Mouse (Mus musculus) midbrain, embryonic 12.5 days (tissue): ENCODE results near the gene Arl15. TPM values are rescaled to one million over a fixed set of nuclear protein-coding genes. Genes with fewer than 3 reads are reported as not detected.

Source experiments
- ATAC-seq: fragments of 200-750 bp; cut with Nextera tagmentation; 2 replicates; pipeline ENCODE4 v1.8.0; 2017; ENCODE audit warnings: low read depth, moderate TSS enrichment, moderate library complexity; ENCODE audit not compliant: low FRiP score
- H3K27ac ChIP-seq: fragments of 300-500 bp; sonication (generic); replicated peaks from 2 replicates; pipeline ENCODE4 v1.5.1; 2016; ENCODE audit warnings: mild to moderate bottlenecking
- H3K27me3 ChIP-seq: fragments of 300-500 bp; sonication (generic); 2 replicates; pipeline ENCODE4 v1.6.1; 2016; ENCODE audit warnings: mild to moderate bottlenecking
- H3K36me3 ChIP-seq: fragments of 300-500 bp; sonication (generic); 2 replicates; pipeline ENCODE4 v1.6.1; 2016
- H3K4me1 ChIP-seq: fragments of 300-500 bp; sonication (generic); 2 replicates; pipeline ENCODE4 v1.6.1; 2016
- H3K4me2 ChIP-seq: fragments of 300-500 bp; sonication (generic); replicated peaks from 2 replicates; pipeline ENCODE4 v1.6.1; 2016; ENCODE audit warnings: mild to moderate bottlenecking, moderate library complexity
- H3K4me3 ChIP-seq: fragments of 300-500 bp; sonication (generic); 2 replicates; pipeline ENCODE4 v1.5.1; 2016; ENCODE audit warnings: mild to moderate bottlenecking
- H3K9ac ChIP-seq: fragments of 300-500 bp; sonication (generic); replicated peaks from 2 replicates; pipeline ENCODE4 v1.6.1; 2016; ENCODE audit warnings: mild to moderate bottlenecking, moderate library complexity
- H3K9me3 ChIP-seq: fragments of 300-500 bp; sonication (generic); 2 replicates; pipeline ENCODE4 v1.6.1; 2016; ENCODE audit warnings: mild to moderate bottlenecking
- WGBS: fragments of 180-500 bp; shearing (Covaris S2); methylation state at CpG from one replicate; pipeline ENCODE4 v1.1.7; 2016; 5-methylcytosine and 5-hydroxymethylcytosine counted together
- polyA plus RNA-seq: library from polyadenylated mRNA; unstranded; fragments of >200 nt; fragmentation: Nextera tagmentation; extraction: Ambion mirVana; gene quantifications from 2 replicates; pipeline ENCODE4 v1.2.1, GENCODE M21; 2016

Gene Arl15
- polyA plus RNA-seq, 1 experiment from 2014 or later, result 13.2 TPM

GRCm38 (mm10) chr13:114151698-114152069 is 357.4 kb downstream of the Arl15 start:
- H3K27ac ChIP-seq, result no peak overlapping the region
- H3K36me3 ChIP-seq, result peaks cover 6% of the 10 kb centered on the region; the same call in 1 of the 2 replicates
- H3K9me3 ChIP-seq, result no peaks in the 10 kb centered on the region
- H3K9ac ChIP-seq, result no peak overlapping the region
- no peak for ATAC-seq
- H3K4me2 ChIP-seq, result no peak overlapping the region
- H3K27me3 ChIP-seq, result no peaks in the 10 kb centered on the region
- 92% methylated on average over 10 of the region's 10 CpGs for WGBS
- H3K4me1 ChIP-seq, result no peaks in the 10 kb centered on the region
- no peak overlapping the region for H3K4me3 ChIP-seq

DNA sequence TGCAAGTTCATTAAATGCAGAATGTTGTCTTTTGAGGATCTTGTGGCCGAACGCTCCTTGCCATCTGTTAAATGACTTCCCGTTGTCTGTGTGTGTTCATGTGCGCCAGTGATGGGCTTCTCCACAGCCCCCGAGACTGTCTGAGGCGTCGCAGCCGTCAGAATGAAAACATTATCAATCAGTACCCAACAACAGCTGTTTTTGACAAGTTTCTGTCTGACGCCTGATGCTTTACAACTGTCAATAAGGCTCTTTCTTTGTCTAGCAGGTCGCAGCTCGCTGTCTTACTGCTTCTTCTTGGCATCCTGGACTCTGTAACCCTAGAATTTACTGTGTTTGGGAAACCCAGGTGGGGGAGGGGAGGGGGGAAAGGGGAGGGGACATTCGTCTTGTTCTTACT is 362.4 kb downstream of the Arl15 start:
- WGBS, result 65% methylated on average over 12 of the region's 12 CpGs
- H3K36me3 ChIP-seq, result peaks cover 6% of the 10 kb centered on the region; the same call in 1 of the 2 replicates
- H3K4me1 ChIP-seq, result no peaks in the 10 kb centered on the region
- no peak overlapping the region for H3K4me3 ChIP-seq
- no peak for ATAC-seq
- no peaks in the 10 kb centered on the region for H3K27me3 ChIP-seq
- H3K27ac ChIP-seq, result no peak overlapping the region
- H3K9ac ChIP-seq, result no peak overlapping the region
- H3K4me2 ChIP-seq, result no peak overlapping the region
- H3K9me3 ChIP-seq, result no peaks in the 10 kb centered on the region

DNA sequence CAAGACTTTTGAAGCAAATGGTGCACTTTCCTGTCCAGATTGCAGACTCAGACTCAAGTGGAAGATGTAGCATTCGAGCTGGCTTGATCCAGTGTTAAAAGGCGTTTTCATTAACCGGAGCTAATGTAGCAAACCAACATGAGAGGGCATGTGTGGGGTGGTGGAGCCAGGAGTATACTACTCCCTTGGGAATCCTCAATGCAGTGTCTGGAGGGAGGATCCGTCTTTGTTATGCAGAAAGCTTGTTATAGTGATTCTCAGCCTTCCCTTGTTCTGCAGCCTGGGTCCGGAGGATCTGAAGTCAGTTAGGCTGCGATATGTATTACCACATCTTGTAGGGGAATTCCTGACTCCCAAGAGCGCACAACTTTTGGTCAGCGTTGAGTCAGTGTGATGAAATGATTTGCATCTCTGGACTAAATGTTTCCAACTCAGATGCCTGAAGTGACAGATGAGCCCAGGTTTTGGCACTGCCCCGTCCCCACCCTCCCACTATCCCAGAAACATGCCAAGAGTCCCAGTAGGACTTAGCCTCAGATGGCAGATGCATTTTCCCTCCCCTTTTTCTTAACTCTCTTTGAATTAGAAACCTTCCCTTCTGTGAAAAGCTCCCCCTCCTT is 363.9 kb downstream of the Arl15 start:
- ATAC-seq, result no peak

GRCm38 (mm10) chr13:114159634-114160391 is 365.5 kb downstream of the Arl15 start:
- ATAC-seq, result no peak
- H3K27me3 ChIP-seq, result no peaks in the 10 kb centered on the region
- H3K9ac ChIP-seq, result no peak overlapping the region
- H3K9me3 ChIP-seq, result no peaks in the 10 kb centered on the region
- 80% methylated on average over 13 of the region's 13 CpGs for WGBS
- H3K27ac ChIP-seq, result no peak overlapping the region
- no peaks in the 10 kb centered on the region for H3K4me1 ChIP-seq
- H3K4me2 ChIP-seq, result no peak overlapping the region
- peaks cover 2% of the 10 kb centered on the region; the same call in 1 of the 2 replicates for H3K36me3 ChIP-seq
- H3K4me3 ChIP-seq, result no peak overlapping the region

More for the DNA sequence above, 363.9 kb downstream of the Arl15 start:
- 82% methylated on average over 9 of the region's 9 CpGs for WGBS
- no peaks in the 10 kb centered on the region for H3K27me3 ChIP-seq
- no peak overlapping the region for H3K4me2 ChIP-seq
- H3K36me3 ChIP-seq, result peaks cover 6% of the 10 kb centered on the region; the same call in 1 of the 2 replicates
- H3K4me3 ChIP-seq, result no peak overlapping the region
- H3K9ac ChIP-seq, result no peak overlapping the region
- no peak overlapping the region for H3K27ac ChIP-seq
- no peaks in the 10 kb centered on the region for H3K9me3 ChIP-seq
- H3K4me1 ChIP-seq, result no peaks in the 10 kb centered on the region

DNA sequence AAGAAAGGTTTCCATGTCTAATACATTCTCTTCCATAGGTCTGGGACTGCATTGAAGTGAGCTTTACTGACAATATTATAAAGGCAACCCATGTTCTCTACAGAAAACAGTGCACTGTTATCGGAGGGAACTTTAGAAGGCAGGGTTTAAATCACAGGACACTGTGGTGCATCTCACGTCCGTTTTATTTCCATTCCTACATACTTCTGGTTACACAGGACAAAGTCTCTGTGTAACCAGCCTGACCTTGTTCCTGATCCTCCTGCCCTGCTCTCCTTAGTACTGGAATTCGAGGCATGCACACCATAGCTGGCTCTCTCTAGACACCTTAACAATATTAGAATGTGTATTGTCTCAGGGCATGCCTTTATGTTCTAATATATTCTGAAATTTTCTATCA is 368.4 kb downstream of the Arl15 start:
- Histone ChIP-seq H3K9me3 (no peaks in the 10 kb centered on the region), H3K9ac (no peak overlapping the region), H3K36me3 (no peaks in the 10 kb centered on the region), H3K27me3 (no peaks in the 10 kb centered on the region), H3K4me2 (no peak overlapping the region), H3K4me3 (no peak overlapping the region), H3K4me1 (no peaks in the 10 kb centered on the region), H3K27ac (no peak overlapping the region)
- 83% methylated on average over 4 of the region's 4 CpGs for WGBS
- ATAC-seq, result no peak

DNA sequence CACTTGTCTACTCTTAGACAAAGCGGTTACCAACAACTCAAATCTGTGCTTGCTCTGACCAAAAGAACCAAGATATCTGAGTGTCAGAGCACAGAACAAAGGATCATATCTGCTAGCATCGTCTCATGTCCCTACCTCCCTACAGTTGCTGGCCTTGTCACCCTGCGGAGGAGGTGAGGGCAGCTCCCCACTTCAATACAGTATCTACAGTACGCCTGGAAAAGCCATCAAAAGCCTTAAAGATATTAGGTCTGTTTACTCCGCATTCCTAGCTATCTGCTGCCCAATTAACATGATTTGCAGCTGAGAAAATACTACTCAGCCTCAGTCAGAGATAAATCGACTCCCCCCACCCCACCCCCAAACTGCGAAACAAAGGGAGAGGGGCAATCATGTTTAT is 371.3 kb downstream of the Arl15 start:
- 82% methylated on average over 7 of the region's 7 CpGs for WGBS
- H3K36me3 ChIP-seq, result no peaks in the 10 kb centered on the region
- ATAC-seq, result no peak
- H3K4me1 ChIP-seq, result no peaks in the 10 kb centered on the region
- no peak overlapping the region for H3K9ac ChIP-seq
- no peaks in the 10 kb centered on the region for H3K9me3 ChIP-seq
- no peaks in the 10 kb centered on the region for H3K27me3 ChIP-seq
- H3K4me2 ChIP-seq, result no peak overlapping the region
- no peak overlapping the region for H3K27ac ChIP-seq
- H3K4me3 ChIP-seq, result no peak overlapping the region

DNA sequence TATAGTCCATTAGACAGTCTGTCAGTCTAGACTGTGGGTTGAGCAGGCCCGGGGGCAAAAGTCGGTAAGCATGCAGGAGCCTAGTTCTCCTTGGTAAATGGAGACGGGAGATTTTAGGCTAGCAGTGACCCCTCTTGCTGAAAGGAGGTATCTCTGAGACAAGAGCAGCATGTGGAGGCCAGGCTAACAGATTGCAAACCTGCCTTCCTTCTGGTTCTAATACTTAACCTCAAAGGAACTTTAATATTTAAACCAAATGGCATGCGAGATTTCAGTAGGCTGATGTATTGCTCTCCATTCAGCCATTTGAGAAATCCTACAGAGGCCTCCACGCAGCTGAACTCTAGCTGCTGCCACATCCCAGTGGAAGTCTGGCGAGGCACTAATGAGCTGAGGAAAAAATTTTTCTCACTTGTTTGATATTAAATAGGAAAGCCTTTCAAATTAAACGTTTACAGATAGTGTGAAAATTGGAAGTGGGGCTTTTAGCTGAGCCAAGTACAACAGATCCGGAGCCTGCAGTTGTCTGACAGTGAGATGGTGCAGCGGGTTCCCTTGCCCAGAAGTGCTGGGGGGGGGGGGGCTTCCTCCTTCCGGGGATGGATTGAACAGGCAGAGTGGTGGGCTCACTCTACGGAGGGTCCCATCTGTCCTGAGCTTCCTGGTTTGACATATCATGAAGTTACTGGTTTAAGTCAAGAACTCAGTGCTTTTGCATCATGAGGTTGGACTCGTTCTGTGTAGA is 372.3 kb downstream of the Arl15 start:
- Histone ChIP-seq H3K4me1 (no peaks in the 10 kb centered on the region), H3K4me2 (no peak overlapping the region), H3K9ac (no peak overlapping the region), H3K9me3 (no peaks in the 10 kb centered on the region), H3K27ac (no peak overlapping the region), H3K36me3 (no peaks in the 10 kb centered on the region), H3K4me3 (no peak overlapping the region), H3K27me3 (no peaks in the 10 kb centered on the region)
- ATAC-seq, result no peak
- WGBS, result 78% methylated on average over 12 of the region's 12 CpGs

DNA sequence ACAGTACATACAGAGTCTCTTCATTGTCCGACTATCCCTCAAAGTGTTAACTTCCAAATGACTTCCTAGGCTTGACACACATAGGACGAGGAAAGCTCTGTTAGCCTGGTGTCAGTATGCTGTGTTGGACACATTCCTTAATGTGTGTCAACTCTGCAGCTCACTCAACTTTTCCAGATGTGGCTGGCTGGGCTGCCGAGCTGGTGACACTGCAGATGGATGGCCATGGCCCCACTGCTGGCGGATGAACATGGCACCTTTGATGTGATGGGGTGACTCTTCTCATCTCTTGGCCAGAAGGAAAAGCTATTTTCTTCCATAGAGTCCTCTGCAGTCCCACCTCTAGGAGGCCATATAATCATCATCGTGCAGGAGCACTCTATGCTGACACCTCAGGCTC is 375.8 kb downstream of the Arl15 start:
- Histone ChIP-seq H3K27me3 (no peaks in the 10 kb centered on the region), H3K36me3 (no peaks in the 10 kb centered on the region), H3K27ac (no peak overlapping the region), H3K4me1 (no peaks in the 10 kb centered on the region), H3K9me3 (no peaks in the 10 kb centered on the region), H3K9ac (no peak overlapping the region), H3K4me2 (no peak overlapping the region), H3K4me3 (no peak overlapping the region)
- 86% methylated on average over 5 of the region's 5 CpGs for WGBS
- ATAC-seq, result no peak

DNA sequence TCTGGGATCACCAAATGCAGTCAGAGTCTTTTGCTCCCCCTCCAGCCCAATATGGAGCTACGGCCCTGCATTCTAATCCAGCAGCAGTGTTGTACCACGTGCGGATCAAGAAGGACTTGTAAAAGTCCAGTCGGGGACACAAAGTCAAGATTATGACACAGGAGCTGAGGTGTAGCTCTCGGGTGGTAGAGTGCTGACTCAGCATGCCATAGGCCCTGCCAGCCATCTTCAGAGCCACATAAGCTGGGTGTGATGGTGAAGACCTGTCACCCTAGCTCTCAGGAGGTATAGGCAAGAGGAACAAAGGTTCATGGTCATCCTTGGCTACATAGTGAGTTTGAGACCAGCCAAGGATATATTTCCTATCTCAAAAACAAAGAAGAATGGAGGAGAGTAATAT is 377.2 kb downstream of the Arl15 start:
- no peaks in the 10 kb centered on the region for H3K9me3 ChIP-seq
- WGBS, result 86% methylated on average over 5 of the region's 5 CpGs
- H3K4me1 ChIP-seq, result no peaks in the 10 kb centered on the region
- ATAC-seq, result no peak
- H3K4me3 ChIP-seq, result no peak overlapping the region
- H3K4me2 ChIP-seq, result no peak overlapping the region
- H3K27ac ChIP-seq, result no peak overlapping the region
- H3K27me3 ChIP-seq, result no peaks in the 10 kb centered on the region
- H3K9ac ChIP-seq, result no peak overlapping the region
- no peaks in the 10 kb centered on the region for H3K36me3 ChIP-seq

DNA sequence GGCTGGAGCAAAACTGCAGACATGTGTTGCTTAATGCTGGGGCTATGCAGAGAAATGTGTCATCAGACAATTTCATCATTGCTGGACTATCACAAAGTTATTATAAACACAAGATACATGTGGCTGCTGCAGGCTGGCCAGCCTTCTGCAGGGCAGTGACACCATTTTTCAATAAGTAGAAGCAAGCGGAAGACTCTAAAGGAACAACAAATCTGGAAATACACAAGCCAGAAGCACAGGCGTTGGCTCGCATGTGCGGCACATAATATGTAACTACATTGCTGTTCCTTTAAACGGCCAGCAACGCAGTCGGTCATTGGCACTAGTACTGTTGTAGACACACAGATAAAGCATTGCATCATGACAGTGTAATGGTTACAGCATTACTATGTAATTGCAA is 393.8 kb downstream of the Arl15 start:
- Histone ChIP-seq H3K9ac (no peak overlapping the region), H3K9me3 (no peaks in the 10 kb centered on the region), H3K27ac (no peak overlapping the region), H3K4me3 (no peak overlapping the region), H3K36me3 (no peaks in the 10 kb centered on the region), H3K4me1 (no peaks in the 10 kb centered on the region), H3K4me2 (no peak overlapping the region), H3K27me3 (no peaks in the 10 kb centered on the region)
- WGBS, result 95% methylated on average over 7 of the region's 7 CpGs
- no peak for ATAC-seq

- WGBS, result 93% methylated on average over 7 of the region's 7 CpGs
- no peak for ATAC-seq
These were observed 394.5 kb downstream of the Arl15 start for GRCm38 (mm10) chr13:114188801-114189200.

DNA sequence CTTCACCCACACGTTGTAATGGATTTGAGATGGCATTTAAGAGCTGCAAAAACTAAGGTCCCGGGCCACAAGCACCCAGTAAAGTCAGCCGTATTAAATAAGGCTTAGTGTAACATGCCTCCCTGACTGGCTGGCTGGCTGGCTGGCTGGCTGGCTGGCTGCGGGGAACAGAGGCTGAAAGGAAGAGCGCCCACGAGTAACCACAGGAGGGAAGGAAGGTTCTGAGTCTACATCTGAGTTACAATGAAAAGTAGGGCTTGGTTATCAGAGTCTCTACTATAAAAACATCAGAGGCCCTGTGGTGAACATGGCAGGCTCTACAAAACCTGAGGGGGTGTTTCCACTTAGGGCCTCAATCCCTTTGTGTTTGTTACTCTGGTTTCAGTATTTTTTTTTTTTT is 395.1 kb downstream of the Arl15 start:
- Histone ChIP-seq H3K27me3 (no peaks in the 10 kb centered on the region), H3K4me3 (no peak overlapping the region), H3K4me1 (no peaks in the 10 kb centered on the region), H3K36me3 (no peaks in the 10 kb centered on the region), H3K9me3 (no peaks in the 10 kb centered on the region), H3K9ac (no peak overlapping the region), H3K27ac (no peak overlapping the region), H3K4me2 (no peak overlapping the region)
- WGBS, result 72% methylated on average over 6 of the region's 6 CpGs
- ATAC-seq, result no peak

More at GRCm38 (mm10) chr13:114188801-114189200, 394.5 kb downstream of the Arl15 start:
- no peaks in the 10 kb centered on the region for H3K27me3 ChIP-seq
- no peak overlapping the region for H3K27ac ChIP-seq
- H3K4me3 ChIP-seq, result no peak overlapping the region
- H3K9ac ChIP-seq, result no peak overlapping the region
- no peaks in the 10 kb centered on the region for H3K4me1 ChIP-seq
- H3K4me2 ChIP-seq, result no peak overlapping the region
- no peaks in the 10 kb centered on the region for H3K36me3 ChIP-seq
- no peaks in the 10 kb centered on the region for H3K9me3 ChIP-seq
